Mouse (Mus musculus): ENCODE measurements at regions not wholly inside any gene's neighbourhood (a gene's known extent, or its start where the extent isn't known, plus 50 kb on each side); places are given as distances from the start of the nearest gene placed in this dataset.

GRCm38 (mm10) chr13:100990646-100991045 lies 157.4 kb upstream of the Slc30a5 start:
- DNase-seq: no peak

- DNase-seq: no peak
These were observed 155.7 kb upstream of the Slc30a5 start for GRCm38 (mm10) chr13:100988671-100989531.

GRCm38 (mm10) chr13:100988116-100988515 lies 154.9 kb upstream of the Slc30a5 start:
- no peak for DNase-seq

GRCm38 (mm10) chr13:100975741-100976140 lies 142.5 kb upstream of the Slc30a5 start:
- DNase-seq: no peak

GRCm38 (mm10) chr13:100971080-100972017 lies 138.1 kb upstream of the Slc30a5 start:
- DNase-seq: no peak

GRCm38 (mm10) chr13:100962811-100963540 lies 129.7 kb upstream of the Slc30a5 start:
- peak; percentile 63 to 67 for DNase-seq

GRCm38 (mm10) chr13:100954598-100955251 lies 121.5 kb upstream of the Slc30a5 start:
- DNase-seq: peak in 1 of 2 experiments; percentile 7

GRCm38 (mm10) chr13:100954106-100954505 lies 120.9 kb upstream of the Slc30a5 start:
- no peak for DNase-seq

- no peak for DNase-seq
These were observed 117.9 kb upstream of the Slc30a5 start for GRCm38 (mm10) chr13:100951185-100951508.

GRCm38 (mm10) chr13:100950348-100951184 lies 117.3 kb upstream of the Slc30a5 start:
- no peak for DNase-seq

- DNase-seq: no peak
These were observed 110.1 kb upstream of the Slc30a5 start for GRCm38 (mm10) chr13:100943206-100943848.

- no peak for DNase-seq
These were observed 107.6 kb upstream of the Slc30a5 start for GRCm38 (mm10) chr13:100940791-100941190.

GRCm38 (mm10) chr13:100939677-100940076 lies 106.5 kb upstream of the Slc30a5 start:
- DNase-seq: peak; percentile 38 to 44

GRCm38 (mm10) chr13:100933265-100933664 lies 100.0 kb upstream of the Slc30a5 start:
- no peak for DNase-seq

GRCm38 (mm10) chr13:100899566-100899965 lies 66.3 kb upstream of the Slc30a5 start:
- no peak for DNase-seq

- DNase-seq: no peak
These were observed 60.6 kb upstream of the Slc30a5 start for GRCm38 (mm10) chr13:100893871-100894270.

- DNase-seq: no peak
These were observed 59.9 kb upstream of the Slc30a5 start for GRCm38 (mm10) chr13:100893096-100893495.

GRCm38 (mm10) chr13:100892647-100893071 lies 59.4 kb upstream of the Slc30a5 start:
- peak; percentile 11 to 21 for DNase-seq

- peak; percentile 78 to 81 for DNase-seq
These were observed 59.0 kb upstream of the Slc30a5 start for GRCm38 (mm10) chr13:100892204-100892603.

- DNase-seq: no peak
These were observed 57.2 kb upstream of the Slc30a5 start for GRCm38 (mm10) chr13:100890457-100890856.

Data from layer of hippocampus, postnatal 36 days (tissue).